Mouse (Mus musculus) limb, embryonic 12.5 days (tissue): Measurements from ENCODE around the gene 4921539E11Rik. TPM values are rescaled to one million over a fixed set of nuclear protein-coding genes. Genes with fewer than 3 reads are reported as not detected.

Experiments
- ATAC-seq: fragments of 200-750 bp; cut with Nextera tagmentation; 2 replicates; pipeline ENCODE4 v1.8.0; 2017; ENCODE audit warnings: low read depth, moderate TSS enrichment; ENCODE audit not compliant: insufficient number of reproducible peaks, insufficient read depth, low FRiP score, low TSS enrichment
- H3K27ac ChIP-seq: fragments of 300-500 bp; sonication (generic); 2 replicates; pipeline ENCODE4 v1.5.1; 2016; ENCODE audit warnings: mild to moderate bottlenecking, moderate library complexity
- H3K27me3 ChIP-seq: fragments of 300-500 bp; sonication (generic); 2 replicates; pipeline ENCODE4 v1.6.1; 2016; ENCODE audit warnings: mild to moderate bottlenecking, moderate library complexity
- H3K36me3 ChIP-seq: fragments of 300-500 bp; sonication (generic); 2 replicates; pipeline ENCODE4 v1.6.1; 2016; ENCODE audit warnings: mild to moderate bottlenecking, moderate library complexity
- H3K4me1 ChIP-seq: fragments of 300-500 bp; sonication (generic); replicated peaks from 2 replicates; pipeline ENCODE4 v1.6.1; 2016
- H3K4me2 ChIP-seq: fragments of 300-500 bp; sonication (generic); 2 replicates; pipeline ENCODE4 v1.6.1; 2016; ENCODE audit warnings: mild to moderate bottlenecking, moderate library complexity
- H3K4me3 ChIP-seq: fragments of 300-500 bp; sonication (generic); replicated peaks from 2 replicates; pipeline ENCODE4 v1.5.1; 2016; ENCODE audit warnings: mild to moderate bottlenecking
- H3K9ac ChIP-seq: fragments of 300-500 bp; sonication (generic); replicated peaks from 2 replicates; pipeline ENCODE4 v1.6.1; 2016; ENCODE audit warnings: mild to moderate bottlenecking, moderate library complexity
- H3K9me3 ChIP-seq: fragments of 300-500 bp; sonication (generic); 2 replicates; pipeline ENCODE4 v1.6.1; 2016; ENCODE audit warnings: mild to moderate bottlenecking, moderate library complexity
- WGBS: fragments of 180-500 bp; shearing (Covaris S2); methylation state at CpG from one replicate; pipeline ENCODE4 v1.1.7; 2016; 5-methylcytosine and 5-hydroxymethylcytosine counted together
- polyA plus RNA-seq: library from polyadenylated mRNA; unstranded; fragments of >200 nt; fragmentation: Nextera tagmentation; extraction: Ambion mirVana; gene quantifications from 2 replicates; pipeline ENCODE4 v1.2.1, GENCODE M21; 2016

Gene 4921539E11Rik
- polyA plus RNA-seq, 1 experiment from 2014 or later: not detected

GRCm38 (mm10) chr4:103288342-103288741 lies 2.3 kb downstream of the 4921539E11Rik start:
- no peaks in the 10 kb centered on the region for H3K4me1 ChIP-seq
- H3K27me3 ChIP-seq: no peaks in the 10 kb centered on the region
- H3K36me3 ChIP-seq: no peaks in the 10 kb centered on the region
- H3K4me2 ChIP-seq: no peak overlapping the region
- no peak overlapping the region for H3K9ac ChIP-seq
- H3K27ac ChIP-seq: no peak overlapping the region
- no peaks in the 10 kb centered on the region for H3K9me3 ChIP-seq
- no peak for ATAC-seq
- no peak overlapping the region for H3K4me3 ChIP-seq
- 82% methylated on average over 7 of the region's 7 CpGs for WGBS

GRCm38 (mm10) chr4:103273021-103273420 lies 17.6 kb downstream of the 4921539E11Rik start:
- no peaks in the 10 kb centered on the region for H3K27me3 ChIP-seq
- ATAC-seq: no peak
- 62% methylated on average over 8 of the region's 8 CpGs for whole genome bisulfite sequencing
- no peak overlapping the region for H3K9ac ChIP-seq
- H3K4me3 ChIP-seq: no peak overlapping the region
- H3K4me1 ChIP-seq: no peaks in the 10 kb centered on the region
- no peak overlapping the region for H3K27ac ChIP-seq
- H3K9me3 ChIP-seq: no peaks in the 10 kb centered on the region
- H3K36me3 ChIP-seq: no peaks in the 10 kb centered on the region
- no peak overlapping the region for H3K4me2 ChIP-seq

GRCm38 (mm10) chr4:103269336-103269735 lies 21.3 kb downstream of the 4921539E11Rik start:
- H3K9ac ChIP-seq: no peak overlapping the region
- WGBS: 86% methylated on average over 4 of the region's 4 CpGs
- H3K4me2 ChIP-seq: no peak overlapping the region
- no peaks in the 10 kb centered on the region for H3K9me3 ChIP-seq
- H3K4me1 ChIP-seq: no peaks in the 10 kb centered on the region
- no peaks in the 10 kb centered on the region for H3K36me3 ChIP-seq
- no peak for ATAC-seq
- H3K27me3 ChIP-seq: no peaks in the 10 kb centered on the region
- H3K4me3 ChIP-seq: no peak overlapping the region
- no peak overlapping the region for H3K27ac ChIP-seq

- H3K4me1 ChIP-seq: no peaks in the 10 kb centered on the region
- no peak overlapping the region for H3K4me3 ChIP-seq
- no peak for ATAC-seq
- no peak overlapping the region for H3K4me2 ChIP-seq
- no peak overlapping the region for H3K9ac ChIP-seq
- H3K27me3 ChIP-seq: no peaks in the 10 kb centered on the region
- 69% methylated on average over 2 of the region's 2 CpGs for WGBS
- H3K36me3 ChIP-seq: no peaks in the 10 kb centered on the region
- no peaks in the 10 kb centered on the region for H3K9me3 ChIP-seq
- no peak overlapping the region for H3K27ac ChIP-seq
Observed at GRCm38 (mm10) chr4:103265166-103265565, 25.5 kb downstream of the 4921539E11Rik start.

- H3K4me1 ChIP-seq: no peaks in the 10 kb centered on the region
- H3K36me3 ChIP-seq: no peaks in the 10 kb centered on the region
- H3K9me3 ChIP-seq: no peaks in the 10 kb centered on the region
- no peak overlapping the region for H3K4me3 ChIP-seq
- H3K4me2 ChIP-seq: no peak overlapping the region
- H3K27me3 ChIP-seq: no peaks in the 10 kb centered on the region
- H3K9ac ChIP-seq: no peak overlapping the region
- no peak overlapping the region for H3K27ac ChIP-seq
- no peak for ATAC-seq
- 46% methylated on average over 8 of the region's 8 CpGs for WGBS
Observed at GRCm38 (mm10) chr4:103263812-103264396, 26.8 kb downstream of the 4921539E11Rik start.

- no peak for ATAC-seq
- H3K4me3 ChIP-seq: no peak overlapping the region
- WGBS: 62% methylated on average over 5 of the region's 5 CpGs
- no peak overlapping the region for H3K4me2 ChIP-seq
- H3K9me3 ChIP-seq: no peaks in the 10 kb centered on the region
- no peaks in the 10 kb centered on the region for H3K27me3 ChIP-seq
- no peak overlapping the region for H3K9ac ChIP-seq
- H3K36me3 ChIP-seq: no peaks in the 10 kb centered on the region
- no peaks in the 10 kb centered on the region for H3K4me1 ChIP-seq
- no peak overlapping the region for H3K27ac ChIP-seq
Observed at GRCm38 (mm10) chr4:103263378-103263777, 27.3 kb downstream of the 4921539E11Rik start.

- no peaks in the 10 kb centered on the region for H3K9me3 ChIP-seq
- no peaks in the 10 kb centered on the region for H3K36me3 ChIP-seq
- no peak overlapping the region for H3K27ac ChIP-seq
- no peak overlapping the region for H3K4me2 ChIP-seq
- no peak overlapping the region for H3K9ac ChIP-seq
- no peaks in the 10 kb centered on the region for H3K27me3 ChIP-seq
- H3K4me3 ChIP-seq: no peak overlapping the region
- 82% methylated on average over 3 of the region's 3 CpGs for WGBS
- H3K4me1 ChIP-seq: no peaks in the 10 kb centered on the region
- ATAC-seq: no peak
Observed at GRCm38 (mm10) chr4:103258817-103259216, 31.8 kb downstream of the 4921539E11Rik start.

- no peak for ATAC-seq
- Histone ChIP-seq H3K9me3 (no peaks in the 10 kb centered on the region), H3K36me3 (no peaks in the 10 kb centered on the region), H3K9ac (no peak overlapping the region), H3K27ac (no peak overlapping the region), H3K4me1 (no peaks in the 10 kb centered on the region), H3K4me2 (no peak overlapping the region), H3K27me3 (no peaks in the 10 kb centered on the region), H3K4me3 (no peak overlapping the region)
- whole genome bisulfite sequencing: 77% methylated on average over 4 of the region's 4 CpGs
Observed at GRCm38 (mm10) chr4:103253846-103254245, 36.8 kb downstream of the 4921539E11Rik start.

- no peak overlapping the region for H3K9ac ChIP-seq
- no peaks in the 10 kb centered on the region for H3K9me3 ChIP-seq
- no peak overlapping the region for H3K4me2 ChIP-seq
- no peak overlapping the region for H3K27ac ChIP-seq
- no peaks in the 10 kb centered on the region for H3K27me3 ChIP-seq
- H3K4me1 ChIP-seq: no peaks in the 10 kb centered on the region
- ATAC-seq: no peak
- 55% methylated on average over 6 of the region's 6 CpGs for WGBS
- no peak overlapping the region for H3K4me3 ChIP-seq
- no peaks in the 10 kb centered on the region for H3K36me3 ChIP-seq
Observed at GRCm38 (mm10) chr4:103249436-103250085, 41.1 kb downstream of the 4921539E11Rik start.

- H3K9ac ChIP-seq: no peak overlapping the region
- no peak for ATAC-seq
- no peaks in the 10 kb centered on the region for H3K4me1 ChIP-seq
- H3K36me3 ChIP-seq: no peaks in the 10 kb centered on the region
- H3K27me3 ChIP-seq: no peaks in the 10 kb centered on the region
- no peak overlapping the region for H3K4me2 ChIP-seq
- no peaks in the 10 kb centered on the region for H3K9me3 ChIP-seq
- no peak overlapping the region for H3K4me3 ChIP-seq
- WGBS: 83% methylated on average over 2 of the region's 2 CpGs
- no peak overlapping the region for H3K27ac ChIP-seq
Observed at GRCm38 (mm10) chr4:103247813-103248212, 42.9 kb downstream of the 4921539E11Rik start.

- no peak for ATAC-seq
- Histone ChIP-seq H3K27ac (no peak overlapping the region), H3K9ac (no peak overlapping the region), H3K4me3 (no peak overlapping the region), H3K9me3 (no peaks in the 10 kb centered on the region), H3K4me1 (no peaks in the 10 kb centered on the region), H3K36me3 (no peaks in the 10 kb centered on the region), H3K4me2 (no peak overlapping the region), H3K27me3 (no peaks in the 10 kb centered on the region)
- 80% methylated on average over 3 of the region's 3 CpGs for whole genome bisulfite sequencing
Observed at GRCm38 (mm10) chr4:103247249-103247648, 43.4 kb downstream of the 4921539E11Rik start.

GRCm38 (mm10) chr4:103232156-103232555 lies 58.5 kb downstream of the 4921539E11Rik start:
- Histone ChIP-seq H3K36me3 (no peaks in the 10 kb centered on the region), H3K4me3 (no peak overlapping the region), H3K4me2 (no peak overlapping the region), H3K9me3 (peaks cover 4% of the 10 kb centered on the region; the same call in 1 of the 2 replicates), H3K27ac (no peak overlapping the region), H3K27me3 (no peaks in the 10 kb centered on the region), H3K9ac (no peak overlapping the region), H3K4me1 (no peaks in the 10 kb centered on the region)
- no peak for ATAC-seq
- WGBS: 31% methylated on average over 2 of the region's 2 CpGs
